Mouse (Mus musculus) C2C12 (cell line): ENCODE measurements around the gene Aadat.

ENCODE experiments used
- CEBPB ChIP-seq: IDR thresholded peaks from one replicate; pipeline ENCODE4 v1.6.1; 2011; ENCODE audit warnings: low read depth, mild to moderate bottlenecking, control low read depth, moderate library complexity
- CTCF ChIP-seq: IDR thresholded peaks from one replicate; pipeline ENCODE4 v1.5.1; 2011; ENCODE audit not compliant: control insufficient read depth, insufficient read depth, insufficient read length
- MAX ChIP-seq: IDR thresholded peaks from one replicate; pipeline ENCODE4 v1.6.1; 2011; ENCODE audit warnings: mild to moderate bottlenecking, control low read depth
- MYOG ChIP-seq: IDR thresholded peaks from one replicate; pipeline ENCODE4 v1.6.1; 2011; ENCODE audit not compliant: control insufficient read depth, insufficient read length; ENCODE audit errors: extremely low read depth
- USF1 ChIP-seq: IDR thresholded peaks from one replicate; pipeline ENCODE4 v1.6.1; 2011; ENCODE audit warnings: low read depth, mild to moderate bottlenecking, control low read depth, moderate library complexity

DNA sequence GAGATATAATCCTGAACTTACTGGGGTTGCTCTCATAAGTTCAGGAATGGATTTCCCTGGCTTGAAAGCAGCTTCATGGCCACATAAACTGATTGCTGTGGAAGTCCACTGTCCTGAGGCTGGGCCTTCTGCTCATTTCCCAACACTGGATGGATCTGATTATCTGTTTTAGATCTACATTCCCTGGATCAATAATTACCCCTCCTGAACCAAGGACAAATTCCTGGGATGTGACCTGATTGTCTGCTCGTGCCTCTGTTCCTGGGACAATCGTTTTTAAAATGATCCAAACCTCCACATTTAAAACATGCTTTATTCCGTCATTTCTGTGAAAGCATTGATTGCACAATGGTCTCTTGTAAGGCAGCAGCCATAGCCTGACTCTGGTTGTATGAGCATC lies 61.1 kb downstream of the Aadat start:
- TF ChIP-seq USF1: no peak
- no peak for TF ChIP-seq CTCF
- no peak for TF ChIP-seq CEBPB
- TF ChIP-seq MAX: no peak
- no peak for TF ChIP-seq MYOG
